Comparison of ENCODE assay signal across 9 mouse cellular contexts in genomic region chr8:23531551-23532142, GRCm38 (mm10).
DNase-seq lines count a peak whose midpoint lies in the region; ATAC-seq and TF ChIP-seq lines count a peak whose summit lies in the region.
"Had no signal": no experiment of that assay in that cellular context is flagged by ENCODE, and none has a peak within 500 bp of the region (broad histone marks: within the 10 kb centered on the region; RNA-seq: fewer than 3 reads in every experiment).

No protein-coding gene starts in this region.

- H3K79me2 ChIP-seq in CH12.LX (replicated peaks; ENCODE audit: control insufficient read depth, extremely low read depth, insufficient read depth, poor library complexity, severe bottlenecking), result no peaks in the 10 kb centered on the region

- dilution Hi-C loops in CH12.LX (cut with MboI; ENCODE audit: extremely low pct_ligation_motif_present, extremely low pct_unique_long_range_greater_than_20kb, low sequenced_read_pairs), result no loop called here

- TF ChIP-seq RAD21 in CH12.LX (IDR thresholded peaks at IDR 0.05; ENCODE audit: low read depth, low read length), result peak; percentile 13; the same call in 1 of the 2 replicates

- DNase-seq in CH12.LX (ENCODE audit: extremely low read depth), result no peak
- DNase-seq in NIH3T3 (ENCODE audit: low read depth), result peak; percentile 63
- DNase-seq in embryonic facial prominence, embryonic 11.5 days (ENCODE audit: low spot score), result peak; percentile 72
- DNase-seq in kidney, adult 18-20 months, result peak; percentile 43

- 51% methylated on average over 10 of the region's 10 CpGs for WGBS in embryonic facial prominence, embryonic 11.5 days
- 49% methylated on average over 10 of the region's 10 CpGs for WGBS in limb, embryonic 12.5 days
- 61% methylated on average over 10 of the region's 10 CpGs for WGBS in neural tube, embryonic 14.5 days

- peaks cover 8% of the 10 kb centered on the region for H3K9me3 ChIP-seq in CH12.LX (replicated peaks; ENCODE audit: low read length)
- no peaks in the 10 kb centered on the region for H3K9me3 ChIP-seq in embryonic facial prominence, embryonic 11.5 days (replicated peaks; ENCODE audit: control insufficient read depth, low read length)
- no peaks in the 10 kb centered on the region for H3K9me3 ChIP-seq in limb, embryonic 12.5 days
- no peaks in the 10 kb centered on the region for H3K9me3 ChIP-seq in neural tube, embryonic 14.5 days (ENCODE audit: control insufficient read depth, low read length)

- no peak for TF ChIP-seq POLR2A in CH12.LX (IDR thresholded peaks at IDR 0.05; ENCODE audit: low read depth, low read length)

- H3K4me2 ChIP-seq in CH12.LX (ENCODE audit: insufficient read depth, low read depth, poor library complexity, severe bottlenecking), result no peak overlapping the region
- H3K4me2 ChIP-seq in embryonic facial prominence, embryonic 11.5 days (ENCODE audit: low read depth, low read length), result no peak overlapping the region
- H3K4me2 ChIP-seq in limb, embryonic 12.5 days, result no peak overlapping the region
- H3K4me2 ChIP-seq in neural tube, embryonic 14.5 days (ENCODE audit: low read depth, low read length), result no peak overlapping the region

- H3K9ac ChIP-seq in CH12.LX (ENCODE audit: insufficient read depth, low read depth), result no peak overlapping the region
- H3K9ac ChIP-seq in embryonic facial prominence, embryonic 11.5 days (replicated peaks; ENCODE audit: low read length), result no peak overlapping the region
- no peak overlapping the region for H3K9ac ChIP-seq in limb, embryonic 12.5 days (replicated peaks)
- H3K9ac ChIP-seq in neural tube, embryonic 14.5 days (replicated peaks; ENCODE audit: low read depth, low read length), result no peak overlapping the region

- no peak overlapping the region for H3K4me3 ChIP-seq in CH12.LX (replicated peaks in 1 of 3; ENCODE audit: low read depth in 2 of 3, low read length in 2 of 3, poor library complexity in 1 of 3)
- no peak overlapping the region for H3K4me3 ChIP-seq in embryonic facial prominence, embryonic 11.5 days (ENCODE audit: low read depth, low read length)
- no peak overlapping the region for H3K4me3 ChIP-seq in limb, embryonic 12.5 days (replicated peaks)
- no peak overlapping the region for H3K4me3 ChIP-seq in neural tube, embryonic 14.5 days (ENCODE audit: low read depth, low read length)
- H3K4me3 ChIP-seq: erythroblast, embryonic 14.5 days; megakaryocyte, embryonic 14.5 days had no signal

- no peak overlapping the region for H3K27ac ChIP-seq in CH12.LX (ENCODE audit: insufficient read depth, low read depth)
- no peak overlapping the region for H3K27ac ChIP-seq in embryonic facial prominence, embryonic 11.5 days (replicated peaks; ENCODE audit: low read depth, low read length)
- H3K27ac ChIP-seq in limb, embryonic 12.5 days, result no peak overlapping the region
- no peak overlapping the region for H3K27ac ChIP-seq in neural tube, embryonic 14.5 days (ENCODE audit: low read depth, low read length)

- in situ Hi-C loops in CH12.LX (cut with MboI; ENCODE audit: low pct_ligation_motif_present, low pct_unique_long_range_greater_than_20kb, low sequenced_read_pairs), result no loop called here

- H3K36me3 ChIP-seq in CH12.LX (replicated peaks in 1 of 2; ENCODE audit: control insufficient read depth in 1 of 2, insufficient read depth in 1 of 2, low read length in 1 of 2), result no peaks in the 10 kb centered on the region
- no peaks in the 10 kb centered on the region for H3K36me3 ChIP-seq in embryonic facial prominence, embryonic 11.5 days (replicated peaks; ENCODE audit: control insufficient read depth, insufficient read depth, low read depth, low read length)
- no peaks in the 10 kb centered on the region for H3K36me3 ChIP-seq in limb, embryonic 12.5 days
- H3K36me3 ChIP-seq in neural tube, embryonic 14.5 days (ENCODE audit: control insufficient read depth, insufficient read depth, low read length), result no peaks in the 10 kb centered on the region

- ATAC-seq in embryonic facial prominence, embryonic 11.5 days (replicated peaks; ENCODE audit: insufficient number of reproducible peaks, low FRiP score, low TSS enrichment, low read depth), result peak; percentile 67; the same call in 1 of the 2 replicates
- peak; percentile 47; the same call in 1 of the 2 replicates for ATAC-seq in limb, embryonic 12.5 days (ENCODE audit: insufficient number of reproducible peaks, insufficient read depth, low FRiP score, low TSS enrichment, low read depth)
- peak; percentile 81 for ATAC-seq in neural tube, embryonic 14.5 days (ENCODE audit: low read depth)
- no peak for ATAC-seq in granulocyte monocyte progenitor cell, adult 5-6 weeks (replicated peaks; ENCODE audit: poor library complexity, severe bottlenecking)

- peaks cover 0 to 4% of the 10 kb centered on the region in 2 experiments; a peak in 1 of 4 replicates for H3K4me1 ChIP-seq in CH12.LX (ENCODE audit: control insufficient read depth in 1 of 2, insufficient read depth in 2 of 2)
- H3K4me1 ChIP-seq in embryonic facial prominence, embryonic 11.5 days (ENCODE audit: control insufficient read depth, insufficient read depth, low read length), result no peaks in the 10 kb centered on the region
- H3K4me1 ChIP-seq in limb, embryonic 12.5 days (replicated peaks), result no peaks in the 10 kb centered on the region
- H3K4me1 ChIP-seq in neural tube, embryonic 14.5 days (ENCODE audit: control insufficient read depth, insufficient read depth, low read length), result no peaks in the 10 kb centered on the region
- H3K4me1 ChIP-seq: megakaryocyte, embryonic 14.5 days had no signal

- TF ChIP-seq EP300 in CH12.LX (IDR thresholded peaks at IDR 0.05; ENCODE audit: low read length), result no peak

- H3K27me3 ChIP-seq in CH12.LX (replicated peaks), result no peaks in the 10 kb centered on the region
- H3K27me3 ChIP-seq in embryonic facial prominence, embryonic 11.5 days (ENCODE audit: control insufficient read depth, insufficient read depth, low read length), result no peaks in the 10 kb centered on the region
- no peaks in the 10 kb centered on the region for H3K27me3 ChIP-seq in limb, embryonic 12.5 days
- H3K27me3 ChIP-seq in neural tube, embryonic 14.5 days (ENCODE audit: control insufficient read depth, insufficient read depth, low read length), result no peaks in the 10 kb centered on the region
- H3K27me3 ChIP-seq: megakaryocyte, embryonic 14.5 days had no signal

- TF ChIP-seq CTCF in CH12.LX (conservative IDR thresholded peaks at IDR 0.05 in 1 of 2, IDR thresholded peaks at IDR 0.05 in 1 of 2; ENCODE audit: low read depth in 2 of 2, low read length in 2 of 2), result 0 out of 4 replicates have a peak, but pooled peaks of 1 of the 2 experiments have one; percentile 11

TF ChIP-seq in CH12.LX, 34 proteins besides CTCF, POLR2A, EP300 and RAD21:
- TF ChIP-seq JUN (IDR thresholded peaks at IDR 0.05; ENCODE audit: insufficient read depth, low read depth, low read length), result no peak
- no peak for TF ChIP-seq BHLHE40 (IDR thresholded peaks at IDR 0.05; ENCODE audit: low read depth, low read length)
- TF ChIP-seq SIN3A (IDR thresholded peaks at IDR 0.05; ENCODE audit: low read length), result no peak
- no peak for TF ChIP-seq MYC (IDR thresholded peaks at IDR 0.05; ENCODE audit: low read depth, low read length)
- TF ChIP-seq MAZ (IDR thresholded peaks at IDR 0.05; ENCODE audit: low read depth, low read length), result no peak
- no peak for TF ChIP-seq MAX (IDR thresholded peaks at IDR 0.05; ENCODE audit: low read length)
